Mouse (Mus musculus): ENCODE measurements around the gene Sox13. TPM values are rescaled to one million over a fixed set of nuclear protein-coding genes. Genes with fewer than 3 reads are reported as not detected.
A peak's percentile ranks its signal among the peaks of the same experiment; 100 is the strongest.
"Not testable (repeated sequence)": the region's sequence is repeated elsewhere in the genome, so short reads cannot be mapped to it uniquely, and the experiment has no call there.

Sox13 gene
- polyA plus RNA-seq, 1 experiment from 2014 or later: 6.0 TPM

DNA sequence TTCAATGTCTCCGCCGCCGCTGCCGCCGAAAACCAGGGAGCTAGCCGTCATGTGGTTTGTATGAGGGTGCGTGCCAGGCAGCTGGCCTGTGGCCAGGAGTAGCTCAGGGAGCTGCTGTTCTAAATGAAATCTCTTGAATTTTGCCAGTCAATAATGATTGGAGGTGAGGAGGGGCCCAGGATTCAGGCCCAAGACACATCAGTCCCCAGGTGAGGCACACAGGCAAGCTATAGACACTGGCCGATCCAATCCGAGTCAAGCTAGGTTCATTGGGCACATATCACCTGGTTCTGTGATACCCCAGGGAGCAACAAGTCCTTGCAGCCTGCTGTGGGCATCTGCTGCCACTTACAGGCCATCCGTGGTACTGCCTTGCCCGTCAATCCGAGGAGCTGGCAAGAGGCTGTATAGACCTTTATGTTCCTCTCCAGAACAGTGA lies 70.8 kb downstream of the Sox13 start:
- no peaks in the 10 kb centered on the region for H3K9me3 ChIP-seq (ENCODE audit: control insufficient read depth, low read length)
- no peak overlapping the region for H3K4me3 ChIP-seq (ENCODE audit: low read depth, low read length)
- no peaks in the 10 kb centered on the region for H3K36me3 ChIP-seq (ENCODE audit: control insufficient read depth, insufficient read depth, low read length)
- peak; percentile 82 for DNase-seq (ENCODE audit: low spot score)
- H3K27me3 ChIP-seq (ENCODE audit: control insufficient read depth, insufficient read depth, low read length): no peaks in the 10 kb centered on the region
- no peak overlapping the region for H3K4me2 ChIP-seq (ENCODE audit: low read depth, severe bottlenecking)
- no peaks in the 10 kb centered on the region for H3K4me1 ChIP-seq (ENCODE audit: control insufficient read depth, insufficient read depth, low read length)
- WGBS: 53% methylated on average over 12 of the region's 12 CpGs
- no peak overlapping the region for H3K9ac ChIP-seq (ENCODE audit: low read length)
- H3K27ac ChIP-seq (replicated peaks; ENCODE audit: low read depth, low read length): no peak overlapping the region
- no peak for ATAC-seq (ENCODE audit: insufficient number of reproducible peaks, low FRiP score, low TSS enrichment, low read depth)

DNA sequence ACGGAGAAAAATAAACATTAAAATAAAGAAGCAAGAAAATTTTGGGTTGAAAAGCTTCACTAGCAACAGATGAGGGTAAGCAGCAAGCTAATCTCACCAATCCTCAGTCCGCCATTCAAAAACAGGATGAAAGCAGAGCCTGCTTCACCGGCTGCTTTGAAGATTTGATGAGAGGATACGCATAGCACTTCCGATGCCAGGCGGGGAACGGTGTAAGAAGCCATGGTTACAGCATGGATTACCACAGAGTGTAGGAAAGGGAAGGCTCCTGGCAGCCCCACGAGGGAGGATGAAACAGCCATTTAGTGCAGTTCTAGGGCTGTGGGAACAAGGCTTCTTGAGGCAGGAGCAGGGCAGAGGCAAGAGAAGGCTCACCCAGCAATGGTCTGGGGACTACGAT lies 72.4 kb downstream of the Sox13 start:
- Histone ChIP-seq H3K36me3 (ENCODE audit: control insufficient read depth, insufficient read depth, low read length) (no peaks in the 10 kb centered on the region), H3K27ac (replicated peaks; ENCODE audit: low read depth, low read length) (no peak overlapping the region), H3K27me3 (ENCODE audit: control insufficient read depth, insufficient read depth, low read length) (no peaks in the 10 kb centered on the region), H3K4me3 (ENCODE audit: low read depth, low read length) (no peak overlapping the region), H3K4me1 (ENCODE audit: control insufficient read depth, insufficient read depth, low read length) (no peaks in the 10 kb centered on the region), H3K9ac (ENCODE audit: low read length) (no peak overlapping the region), H3K4me2 (ENCODE audit: low read depth, severe bottlenecking) (no peak overlapping the region), H3K9me3 (ENCODE audit: control insufficient read depth, low read length) (no peaks in the 10 kb centered on the region)
- DNase-seq (ENCODE audit: low spot score): no peak
- ATAC-seq (ENCODE audit: insufficient number of reproducible peaks, low FRiP score, low TSS enrichment, low read depth): no peak
- 34% methylated on average over 9 of the region's 9 CpGs for WGBS

DNA sequence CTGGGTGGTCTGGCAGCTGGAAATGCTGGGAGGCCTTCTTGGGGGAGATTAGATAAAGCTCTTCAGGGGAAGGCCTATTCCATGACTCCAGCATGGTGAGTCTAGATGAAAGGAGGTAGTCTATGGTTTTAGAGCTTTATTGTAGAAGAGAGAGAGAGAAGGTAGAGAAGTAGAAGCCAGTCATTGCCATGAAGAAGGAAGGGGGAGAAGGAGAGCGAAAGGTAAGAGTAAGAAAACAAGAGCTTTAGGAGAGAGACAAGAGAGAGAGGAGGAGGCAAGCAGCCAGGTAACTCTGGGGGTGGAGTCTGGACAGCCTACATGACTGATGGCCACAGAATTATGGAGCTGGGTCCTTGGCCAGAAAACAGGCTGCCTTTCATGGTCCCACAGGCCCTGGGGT lies 74.0 kb downstream of the Sox13 start, which contains the start of gene Ren1:
Ren1 (plus strand) TSS at position 301 of the 400 bp plus-strand sequence.
- DNase-seq (ENCODE audit: low spot score) (no peak), ATAC-seq (ENCODE audit: insufficient number of reproducible peaks, low FRiP score, low TSS enrichment, low read depth) (no peak)
- 86% methylated on average over 1 of the region's 1 CpGs for WGBS

DNA sequence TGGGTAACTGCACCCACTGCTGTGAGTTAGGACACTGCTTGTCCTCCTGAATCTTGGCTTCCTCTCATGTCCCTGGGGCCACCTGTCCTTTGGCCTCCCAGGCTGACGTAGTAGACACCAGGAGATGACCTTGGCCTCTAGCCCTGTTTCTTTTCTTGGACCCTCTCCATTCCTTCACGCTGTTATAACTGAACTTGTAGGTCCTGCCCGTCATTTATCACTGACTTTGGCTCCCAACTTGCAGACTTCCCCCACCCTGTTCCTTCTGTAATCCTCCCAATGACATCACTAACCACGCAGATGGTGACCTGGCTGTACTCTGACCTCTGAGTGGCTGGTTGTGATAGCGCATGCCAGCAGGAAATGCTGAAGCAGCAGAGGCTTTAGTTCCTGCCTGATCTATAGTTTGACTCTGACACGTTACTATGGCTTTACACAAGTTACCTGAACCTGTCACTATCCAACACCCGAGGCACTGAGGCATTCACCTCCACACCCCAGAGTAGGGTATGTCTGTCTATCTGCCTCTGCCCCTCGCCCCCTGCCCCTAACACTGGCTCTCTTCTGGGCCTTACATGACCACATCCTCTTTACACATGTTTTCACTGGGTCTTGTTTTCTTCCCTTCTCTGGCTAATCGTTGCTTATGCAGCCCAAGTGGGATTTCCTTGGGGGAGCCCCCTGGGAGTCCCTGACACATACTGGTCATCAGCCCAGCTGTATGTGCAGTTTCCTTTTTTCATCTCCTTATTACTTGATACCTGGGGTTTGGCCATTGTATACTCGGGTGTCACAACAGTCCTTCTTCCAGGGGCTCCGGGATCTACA lies 76.3 kb downstream of the Sox13 start:
- WGBS: 83% methylated on average over 11 of the region's 11 CpGs
- Histone ChIP-seq H3K4me3 (ENCODE audit: low read depth, low read length) (no peak overlapping the region), H3K27me3 (ENCODE audit: control insufficient read depth, insufficient read depth, low read length) (no peaks in the 10 kb centered on the region), H3K4me2 (ENCODE audit: low read depth, severe bottlenecking) (no peak overlapping the region), H3K9me3 (ENCODE audit: control insufficient read depth, low read length) (no peaks in the 10 kb centered on the region), H3K27ac (replicated peaks; ENCODE audit: low read depth, low read length) (no peak overlapping the region), H3K4me1 (ENCODE audit: control insufficient read depth, insufficient read depth, low read length) (no peaks in the 10 kb centered on the region), H3K9ac (ENCODE audit: low read length) (no peak overlapping the region), H3K36me3 (ENCODE audit: control insufficient read depth, insufficient read depth, low read length) (no peaks in the 10 kb centered on the region)
- ATAC-seq (ENCODE audit: insufficient number of reproducible peaks, low FRiP score, low TSS enrichment, low read depth) (no peak), DNase-seq (ENCODE audit: low spot score) (no peak)

More for the DNA sequence above, 74.0 kb downstream of the Sox13 start, which contains the start of gene Ren1:
- H3K36me3 ChIP-seq (ENCODE audit: control insufficient read depth, insufficient read depth, low read length): no peaks in the 10 kb centered on the region
- H3K4me3 ChIP-seq (ENCODE audit: low read depth, low read length): no peak within 1 kb of the TSS
- no peak within 1 kb of the TSS for H3K4me2 ChIP-seq (ENCODE audit: low read depth, severe bottlenecking)
- H3K27me3 ChIP-seq (ENCODE audit: control insufficient read depth, insufficient read depth, low read length): no peaks in the 10 kb centered on the region
- H3K9me3 ChIP-seq (ENCODE audit: control insufficient read depth, low read length): no peaks in the 10 kb centered on the region
- H3K27ac ChIP-seq (replicated peaks; ENCODE audit: low read depth, low read length): no peak within 1 kb of the TSS
- H3K4me1 ChIP-seq (ENCODE audit: control insufficient read depth, insufficient read depth, low read length): no peaks in the 10 kb centered on the region
- H3K9ac ChIP-seq (ENCODE audit: low read length): no peak within 1 kb of the TSS

DNA sequence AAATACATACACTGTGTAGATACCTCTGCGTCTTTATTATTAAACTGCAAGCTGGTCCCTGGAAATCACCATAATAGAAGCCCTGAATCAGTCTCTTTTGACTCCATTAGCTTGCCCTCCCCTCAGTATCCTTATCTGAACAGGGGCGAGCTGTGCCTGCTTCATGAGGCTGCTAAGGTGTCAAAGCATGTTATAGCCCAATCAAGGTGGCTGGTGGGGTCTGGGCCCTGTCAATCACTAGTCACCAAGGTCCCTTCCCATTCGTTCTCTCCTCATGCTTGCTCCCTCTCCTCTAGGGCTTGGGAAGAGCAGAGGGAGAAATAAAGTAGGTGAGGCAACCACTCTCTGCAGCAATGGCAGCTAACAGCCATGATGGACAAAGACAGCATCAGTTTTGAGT lies 77.0 kb downstream of the Sox13 start:
- Histone ChIP-seq H3K4me2 (ENCODE audit: low read depth, severe bottlenecking) (no peak overlapping the region), H3K36me3 (ENCODE audit: control insufficient read depth, insufficient read depth, low read length) (no peaks in the 10 kb centered on the region), H3K9ac (ENCODE audit: low read length) (no peak overlapping the region), H3K27ac (replicated peaks; ENCODE audit: low read depth, low read length) (no peak overlapping the region), H3K4me1 (ENCODE audit: control insufficient read depth, insufficient read depth, low read length) (no peaks in the 10 kb centered on the region), H3K27me3 (ENCODE audit: control insufficient read depth, insufficient read depth, low read length) (no peaks in the 10 kb centered on the region), H3K9me3 (ENCODE audit: control insufficient read depth, low read length) (no peaks in the 10 kb centered on the region), H3K4me3 (ENCODE audit: low read depth, low read length) (no peak overlapping the region)
- DNase-seq (ENCODE audit: low spot score) (no peak), ATAC-seq (ENCODE audit: insufficient number of reproducible peaks, low FRiP score, low TSS enrichment, low read depth) (no peak)
- 56% methylated on average over 3 of the region's 3 CpGs for WGBS

DNA sequence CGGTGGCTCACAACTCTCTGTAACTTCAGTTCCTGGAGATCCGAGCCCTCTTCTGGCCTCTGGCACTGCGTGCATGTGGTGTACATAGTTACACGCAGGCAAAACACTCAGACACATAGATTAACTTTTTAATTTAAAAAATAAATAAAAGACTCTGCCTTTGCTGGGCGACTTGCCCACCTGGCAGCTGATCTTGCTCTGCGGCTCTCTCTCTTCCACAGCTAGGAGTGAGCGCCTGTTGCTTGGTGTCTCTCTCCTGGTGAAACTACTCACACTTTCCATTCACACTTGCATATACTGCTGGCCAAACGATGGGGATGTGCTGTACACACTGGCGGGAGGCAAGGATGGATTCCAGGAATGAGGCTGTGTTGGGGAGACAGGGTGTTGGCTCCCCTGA lies 77.6 kb downstream of the Sox13 start:
- no peaks in the 10 kb centered on the region for H3K27me3 ChIP-seq (ENCODE audit: control insufficient read depth, insufficient read depth, low read length)
- H3K4me1 ChIP-seq (ENCODE audit: control insufficient read depth, insufficient read depth, low read length): no peaks in the 10 kb centered on the region
- no peak overlapping the region for H3K4me3 ChIP-seq (ENCODE audit: low read depth, low read length)
- ATAC-seq (ENCODE audit: insufficient number of reproducible peaks, low FRiP score, low TSS enrichment, low read depth) (no peak), DNase-seq (ENCODE audit: low spot score) (no peak)
- H3K4me2 ChIP-seq (ENCODE audit: low read depth, severe bottlenecking): no peak overlapping the region
- no peaks in the 10 kb centered on the region for H3K9me3 ChIP-seq (ENCODE audit: control insufficient read depth, low read length)
- H3K36me3 ChIP-seq (ENCODE audit: control insufficient read depth, insufficient read depth, low read length): no peaks in the 10 kb centered on the region
- 85% methylated on average over 9 of the region's 9 CpGs for WGBS
- H3K27ac ChIP-seq (replicated peaks; ENCODE audit: low read depth, low read length): no peak overlapping the region
- no peak overlapping the region for H3K9ac ChIP-seq (ENCODE audit: low read length)

DNA sequence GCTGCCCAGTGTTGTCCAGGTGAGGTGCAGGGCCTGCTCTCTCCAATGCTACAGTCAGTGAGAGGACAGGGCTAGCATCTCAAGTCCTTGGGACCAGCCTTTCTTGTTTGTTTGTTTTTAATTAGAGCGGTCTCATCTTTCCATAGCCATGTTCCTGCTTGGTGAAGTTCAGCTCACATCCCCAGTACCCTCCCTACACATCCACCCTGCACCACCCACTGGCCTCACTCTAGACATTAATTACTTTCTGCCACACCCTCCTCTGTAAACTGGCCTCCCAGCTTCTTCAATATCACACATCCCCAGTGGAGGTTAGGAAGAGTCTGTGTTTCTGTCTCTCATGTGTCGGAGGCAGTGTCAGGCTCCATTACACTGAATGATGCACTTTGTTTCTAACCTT lies 79.8 kb downstream of the Sox13 start:
- Histone ChIP-seq H3K27ac (replicated peaks; ENCODE audit: low read depth, low read length) (no peak overlapping the region), H3K9ac (ENCODE audit: low read length) (no peak overlapping the region), H3K27me3 (ENCODE audit: control insufficient read depth, insufficient read depth, low read length) (no peaks in the 10 kb centered on the region), H3K4me2 (ENCODE audit: low read depth, severe bottlenecking) (no peak overlapping the region), H3K9me3 (ENCODE audit: control insufficient read depth, low read length) (no peaks in the 10 kb centered on the region), H3K36me3 (ENCODE audit: control insufficient read depth, insufficient read depth, low read length) (no peaks in the 10 kb centered on the region), H3K4me1 (ENCODE audit: control insufficient read depth, insufficient read depth, low read length) (no peaks in the 10 kb centered on the region), H3K4me3 (ENCODE audit: low read depth, low read length) (no peak overlapping the region)
- ATAC-seq (ENCODE audit: insufficient number of reproducible peaks, low FRiP score, low TSS enrichment, low read depth) (no peak), DNase-seq (ENCODE audit: low spot score) (no peak)
- WGBS: 94% methylated on average over 2 of the region's 2 CpGs

DNA sequence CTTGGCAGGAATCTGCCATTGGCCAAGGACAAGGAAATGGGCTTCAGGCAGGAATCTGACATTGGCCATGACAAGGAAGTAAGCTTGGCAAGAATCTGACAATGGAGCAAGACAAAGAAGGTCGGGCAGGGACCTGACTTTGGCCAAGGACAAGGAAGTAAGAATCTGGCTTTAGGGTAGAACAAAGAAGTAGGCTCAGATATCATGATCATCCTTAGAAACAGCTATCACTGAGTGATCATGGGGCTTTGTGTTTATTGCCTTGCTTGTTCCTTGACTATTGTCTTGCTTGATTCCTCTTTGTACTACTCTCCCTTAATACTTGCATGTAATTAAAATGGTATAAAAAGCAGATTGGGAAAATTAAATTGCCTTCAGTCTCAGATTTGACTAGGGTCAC lies 83.8 kb downstream of the Sox13 start:
- not testable (repeated sequence) for H3K36me3 ChIP-seq (ENCODE audit: control insufficient read depth, insufficient read depth, low read length); H3K9me3 ChIP-seq (ENCODE audit: control insufficient read depth, low read length); H3K27ac ChIP-seq (replicated peaks; ENCODE audit: low read depth, low read length); H3K9ac ChIP-seq (ENCODE audit: low read length); DNase-seq (ENCODE audit: low spot score); H3K27me3 ChIP-seq (ENCODE audit: control insufficient read depth, insufficient read depth, low read length); ATAC-seq (ENCODE audit: insufficient number of reproducible peaks, low FRiP score, low TSS enrichment, low read depth); H3K4me3 ChIP-seq (ENCODE audit: low read depth, low read length); H3K4me1 ChIP-seq (ENCODE audit: control insufficient read depth, insufficient read depth, low read length); H3K4me2 ChIP-seq (ENCODE audit: low read depth, severe bottlenecking)
- 84% methylated on average over 1 of the region's 1 CpGs for WGBS

DNA sequence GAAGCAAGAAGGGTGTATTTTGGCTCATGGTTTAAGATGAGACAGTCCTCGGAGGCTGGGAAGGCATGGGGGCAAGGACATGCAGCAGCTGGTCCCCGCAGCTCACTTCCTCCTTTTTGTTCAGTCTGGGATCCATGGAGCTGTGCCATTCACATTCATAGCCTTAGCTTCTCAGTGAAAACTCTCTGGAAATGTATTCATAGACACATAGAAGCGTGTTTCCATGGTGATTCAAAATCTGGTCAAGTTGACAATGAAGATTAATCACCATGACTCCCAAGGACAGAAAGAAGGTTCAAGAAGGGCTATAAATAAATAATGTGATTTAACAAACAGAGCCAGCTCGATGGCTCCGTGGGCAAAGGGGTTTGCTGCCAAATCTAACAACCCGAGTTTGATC lies 90.2 kb downstream of the Sox13 start:
- Histone ChIP-seq H3K4me1 (ENCODE audit: control insufficient read depth, insufficient read depth, low read length) (no peaks in the 10 kb centered on the region), H3K27ac (replicated peaks; ENCODE audit: low read depth, low read length) (no peak overlapping the region), H3K9me3 (ENCODE audit: control insufficient read depth, low read length) (no peaks in the 10 kb centered on the region), H3K9ac (ENCODE audit: low read length) (no peak overlapping the region), H3K27me3 (ENCODE audit: control insufficient read depth, insufficient read depth, low read length) (peaks cover 12% of the 10 kb centered on the region), H3K4me3 (ENCODE audit: low read depth, low read length) (no peak overlapping the region), H3K4me2 (ENCODE audit: low read depth, severe bottlenecking) (no peak overlapping the region), H3K36me3 (ENCODE audit: control insufficient read depth, insufficient read depth, low read length) (no peaks in the 10 kb centered on the region)
- 86% methylated on average over 6 of the region's 6 CpGs for WGBS
- no peak for DNase-seq (ENCODE audit: low spot score)
- no peak for ATAC-seq (ENCODE audit: insufficient number of reproducible peaks, low FRiP score, low TSS enrichment, low read depth)

Data from limb, embryonic 11.5 days (tissue).